Mouse (Mus musculus) hindbrain, embryonic 10.5 days (tissue): ENCODE results near the gene Abtb2. TPM values are rescaled to one million over a fixed set of nuclear protein-coding genes. Genes with fewer than 3 reads are reported as not detected.

Experiments used
- DNase-seq: peaks from one replicate; pipeline ENCODE4 v3.0.0-alpha.2; 2017; ENCODE audit warnings: low spot score
- H3K27ac ChIP-seq: fragments of 300-500 bp; sonication (generic); 2 replicates; pipeline ENCODE4 v1.5.1; 2016; ENCODE audit warnings: mild to moderate bottlenecking, moderate library complexity
- H3K27me3 ChIP-seq: fragments of 300-500 bp; sonication (generic); 2 replicates; pipeline ENCODE4 v1.6.1; 2016; ENCODE audit warnings: mild to moderate bottlenecking; ENCODE audit not compliant: poor library complexity, insufficient read depth, severe bottlenecking
- H3K36me3 ChIP-seq: fragments of 300-500 bp; sonication (generic); 2 replicates; pipeline ENCODE4 v1.6.1; 2016; ENCODE audit warnings: mild to moderate bottlenecking, moderate library complexity
- H3K4me1 ChIP-seq: fragments of 300-500 bp; sonication (generic); replicated peaks from 2 replicates; pipeline ENCODE4 v1.6.1; 2016; ENCODE audit warnings: mild to moderate bottlenecking
- H3K4me3 ChIP-seq: fragments of 300-500 bp; sonication (generic); 2 replicates; pipeline ENCODE4 v1.5.1; 2016; ENCODE audit warnings: mild to moderate bottlenecking, moderate library complexity
- H3K9me3 ChIP-seq: fragments of 300-500 bp; sonication (generic); 2 replicates; pipeline ENCODE4 v1.6.1; 2016; ENCODE audit warnings: mild to moderate bottlenecking, moderate library complexity
- WGBS: fragments of 180-500 bp; shearing (Covaris S2); methylation state at CpG from one replicate; pipeline ENCODE4 v1.1.7; 2016; 5-methylcytosine and 5-hydroxymethylcytosine counted together
- polyA plus RNA-seq: library from polyadenylated mRNA; unstranded; fragments of >200 nt; fragmentation: Nextera tagmentation; extraction: Ambion mirVana; gene quantifications from 2 replicates; pipeline ENCODE4 v1.2.1, GENCODE M21; 2016

Gene Abtb2
- polyA plus RNA-seq, 1 experiment from 2014 or later, result 21.3 TPM

DNA sequence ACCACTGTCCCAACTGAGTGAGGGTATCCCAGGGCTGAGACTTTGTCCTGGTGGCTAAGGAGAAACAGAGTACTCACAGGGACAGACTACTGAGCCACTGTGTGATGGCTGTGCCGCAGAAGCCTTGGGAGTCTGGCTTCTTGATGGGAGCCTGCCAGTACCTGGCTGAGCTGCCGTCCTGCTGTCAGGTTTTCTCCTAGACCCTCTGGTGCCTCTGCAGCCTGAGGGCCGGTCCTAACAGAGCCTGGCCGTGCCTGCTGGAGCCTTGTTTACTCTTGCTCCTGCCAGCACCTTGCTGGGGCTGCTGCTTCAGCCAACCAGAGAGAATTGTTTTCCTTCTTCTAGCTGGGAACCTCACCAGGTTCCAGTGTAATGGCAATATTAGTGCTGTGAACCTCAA is 148.3 kb downstream of the Abtb2 start:
- Histone ChIP-seq H3K36me3 (peaks cover 89% of the 10 kb centered on the region), H3K9me3 (no peaks in the 10 kb centered on the region), H3K27me3 (no peaks in the 10 kb centered on the region), H3K27ac (peak overlapping the region; percentile 45; the same call in 1 of the 2 replicates), H3K4me1 (no peaks in the 10 kb centered on the region), H3K4me3 (no peak overlapping the region)
- DNase-seq, result no peak
- 58% methylated on average over 4 of the region's 4 CpGs for WGBS

DNA sequence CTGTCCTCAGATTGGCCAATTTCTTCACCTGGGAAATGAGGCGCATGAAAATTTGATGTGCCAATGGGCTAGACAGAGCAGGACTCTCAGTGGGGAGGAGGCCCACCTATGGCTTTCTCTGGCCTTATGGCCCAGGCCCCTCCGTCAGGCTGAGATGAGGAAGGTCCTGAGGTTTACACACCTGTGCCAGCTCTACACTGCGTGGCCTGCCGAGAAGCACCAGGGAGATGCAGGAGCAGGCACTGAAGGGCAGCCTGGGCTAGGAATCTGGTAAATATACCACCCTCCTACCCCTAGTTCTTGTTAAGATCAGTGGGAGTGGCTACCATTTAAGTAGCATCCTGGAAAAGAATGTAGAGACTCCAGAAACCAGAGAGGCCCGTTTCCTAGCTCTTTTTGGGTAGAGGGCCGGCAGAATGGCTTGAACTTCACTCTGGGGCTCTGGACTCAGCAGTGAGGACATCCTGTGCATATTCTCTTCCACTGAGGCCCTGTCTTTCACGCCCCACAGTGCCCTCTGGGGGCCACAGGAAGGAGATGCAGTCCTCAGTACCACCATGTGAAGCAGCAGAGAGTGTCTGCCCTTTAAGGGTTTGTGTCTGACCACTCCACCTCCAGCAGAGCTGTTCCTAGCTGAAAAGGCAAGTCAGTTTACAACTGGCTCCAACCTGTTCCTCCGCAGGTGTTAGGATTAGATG is 152.6 kb downstream of the Abtb2 start:
- DNase-seq, result peak; percentile 79
- no peaks in the 10 kb centered on the region for H3K4me1 ChIP-seq
- no peaks in the 10 kb centered on the region for H3K9me3 ChIP-seq
- WGBS, result 67% methylated on average over 8 of the region's 8 CpGs
- no peak overlapping the region for H3K4me3 ChIP-seq
- no peaks in the 10 kb centered on the region for H3K27me3 ChIP-seq
- H3K27ac ChIP-seq, result no peak overlapping the region
- H3K36me3 ChIP-seq, result peaks cover 89% of the 10 kb centered on the region

DNA sequence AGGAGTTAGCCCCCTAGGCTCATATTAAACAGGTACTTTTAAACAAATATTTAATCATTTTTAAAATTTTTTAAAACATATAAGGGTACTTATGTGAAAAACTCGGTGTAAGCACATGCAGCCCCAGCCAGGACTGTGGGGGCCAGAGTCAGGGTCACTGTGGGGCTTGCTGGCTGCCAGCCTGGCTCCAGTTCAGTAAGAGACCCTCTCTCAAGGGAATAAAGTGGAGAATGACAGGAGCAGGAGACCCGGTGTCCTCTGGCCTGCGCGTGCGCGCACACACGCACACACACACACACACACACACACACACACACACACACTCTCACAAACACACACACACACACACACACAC is 153.2 kb downstream of the Abtb2 start:
- Histone ChIP-seq H3K9me3 (no peaks in the 10 kb centered on the region), H3K4me1 (no peaks in the 10 kb centered on the region), H3K36me3 (peaks cover 91% of the 10 kb centered on the region), H3K4me3 (no peak overlapping the region), H3K27me3 (no peaks in the 10 kb centered on the region), H3K27ac (no peak overlapping the region)
- WGBS, result 92% methylated on average over 7 of the region's 7 CpGs
- DNase-seq, result no peak

DNA sequence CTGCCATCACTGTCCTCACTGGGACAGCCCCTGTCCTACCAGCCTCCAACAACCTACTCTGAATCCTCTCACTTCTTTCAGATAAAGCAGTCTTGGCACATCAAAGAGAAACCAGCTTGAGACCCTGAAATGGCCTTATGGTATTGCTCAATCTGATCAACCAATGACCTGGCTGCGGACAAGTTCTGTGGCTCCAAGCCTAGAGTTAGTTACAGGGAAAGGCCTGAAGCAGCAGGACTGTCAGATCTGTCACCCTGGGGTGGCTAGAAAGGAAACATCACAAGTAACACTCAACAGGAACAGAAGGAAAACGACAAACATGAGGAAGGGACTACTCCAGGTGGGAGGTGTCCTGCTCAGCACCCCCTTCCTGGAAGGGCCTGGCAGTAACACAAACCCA is 158.4 kb downstream of the Abtb2 start:
- H3K27ac ChIP-seq, result no peak overlapping the region
- H3K36me3 ChIP-seq, result peaks cover 95% of the 10 kb centered on the region
- no peak overlapping the region for H3K4me3 ChIP-seq
- no peaks in the 10 kb centered on the region for H3K4me1 ChIP-seq
- H3K9me3 ChIP-seq, result no peaks in the 10 kb centered on the region
- no peak for DNase-seq
- no peaks in the 10 kb centered on the region for H3K27me3 ChIP-seq
- WGBS, result 84% methylated on average over 2 of the region's 2 CpGs

DNA sequence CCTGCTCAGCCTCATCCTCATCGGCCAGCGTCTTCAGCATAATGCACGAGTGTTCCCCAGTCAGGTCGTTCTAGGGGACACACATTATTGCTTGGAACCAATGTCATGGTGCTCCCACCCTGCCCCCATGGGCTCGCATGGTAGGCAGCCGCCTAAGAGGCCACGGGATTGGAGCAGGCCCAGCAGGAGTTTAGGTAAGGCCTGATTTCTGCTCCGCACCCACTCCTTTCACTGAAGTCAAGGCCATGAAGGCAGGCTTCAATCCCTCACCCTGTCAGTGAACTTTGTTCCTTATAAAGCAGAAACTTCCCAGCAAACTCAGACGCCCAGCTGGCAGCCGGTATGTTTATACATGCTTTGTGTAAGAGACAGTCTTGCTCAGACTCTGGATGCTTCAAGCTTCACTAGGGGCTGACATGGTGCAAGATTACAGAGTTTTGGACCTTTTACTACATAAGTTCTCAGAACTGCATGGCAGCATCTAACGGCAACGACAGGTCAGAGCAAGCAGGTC is 162.0 kb downstream of the Abtb2 start:
- H3K4me3 ChIP-seq, result no peak overlapping the region
- WGBS, result 89% methylated on average over 12 of the region's 12 CpGs
- no peaks in the 10 kb centered on the region for H3K4me1 ChIP-seq
- peaks cover 98% of the 10 kb centered on the region for H3K36me3 ChIP-seq
- H3K27me3 ChIP-seq, result no peaks in the 10 kb centered on the region
- no peaks in the 10 kb centered on the region for H3K9me3 ChIP-seq
- no peak overlapping the region for H3K27ac ChIP-seq
- no peak for DNase-seq

DNA sequence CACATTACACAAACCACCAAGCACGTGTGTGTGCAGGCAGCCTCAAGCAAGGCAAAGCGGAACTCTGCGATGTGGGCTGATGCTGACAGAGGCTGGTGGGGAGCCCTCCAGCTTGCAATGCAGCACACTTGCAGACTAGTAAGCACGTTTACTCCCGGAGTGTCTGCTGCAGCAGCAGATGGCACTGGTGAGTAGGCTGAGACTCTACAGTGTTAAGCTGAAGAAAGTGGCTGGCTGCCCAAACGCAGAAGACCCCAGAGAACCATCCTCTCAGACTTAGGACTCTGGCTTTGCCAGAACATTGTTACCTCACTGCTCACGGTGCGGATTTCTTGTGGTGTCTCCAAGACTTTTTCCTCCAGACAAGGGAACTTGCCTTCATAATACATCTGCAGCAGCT is 164.9 kb downstream of the Abtb2 start:
- Histone ChIP-seq H3K9me3 (no peaks in the 10 kb centered on the region), H3K27me3 (no peaks in the 10 kb centered on the region), H3K4me3 (no peak overlapping the region), H3K36me3 (peaks cover 98% of the 10 kb centered on the region), H3K27ac (no peak overlapping the region), H3K4me1 (no peaks in the 10 kb centered on the region)
- WGBS, result 90% methylated on average over 8 of the region's 8 CpGs
- no peak for DNase-seq

DNA sequence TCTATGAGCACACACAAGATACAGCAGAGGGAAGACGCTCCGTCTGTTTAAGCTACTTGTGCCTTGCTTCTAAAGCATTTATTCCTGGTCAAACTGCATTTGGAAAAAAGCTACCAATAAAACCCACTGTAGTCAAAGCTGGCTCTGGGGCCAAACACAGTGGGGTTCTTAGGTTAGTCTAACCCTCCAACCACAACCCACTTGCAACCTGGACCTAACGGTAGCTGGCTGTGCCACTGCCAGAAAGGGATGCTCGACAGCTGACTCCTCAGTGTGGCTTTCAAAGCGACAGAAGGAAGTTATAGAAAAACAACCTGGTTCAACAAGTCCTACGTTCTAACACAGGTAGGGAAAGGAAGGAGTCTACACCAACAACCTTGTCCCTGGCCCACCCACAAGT is 165.3 kb downstream of the Abtb2 start:
- H3K9me3 ChIP-seq, result no peaks in the 10 kb centered on the region
- no peak for DNase-seq
- no peak overlapping the region for H3K27ac ChIP-seq
- H3K27me3 ChIP-seq, result no peaks in the 10 kb centered on the region
- H3K4me3 ChIP-seq, result no peak overlapping the region
- H3K36me3 ChIP-seq, result peaks cover 98% of the 10 kb centered on the region
- WGBS, result 92% methylated on average over 6 of the region's 6 CpGs
- H3K4me1 ChIP-seq, result no peaks in the 10 kb centered on the region

DNA sequence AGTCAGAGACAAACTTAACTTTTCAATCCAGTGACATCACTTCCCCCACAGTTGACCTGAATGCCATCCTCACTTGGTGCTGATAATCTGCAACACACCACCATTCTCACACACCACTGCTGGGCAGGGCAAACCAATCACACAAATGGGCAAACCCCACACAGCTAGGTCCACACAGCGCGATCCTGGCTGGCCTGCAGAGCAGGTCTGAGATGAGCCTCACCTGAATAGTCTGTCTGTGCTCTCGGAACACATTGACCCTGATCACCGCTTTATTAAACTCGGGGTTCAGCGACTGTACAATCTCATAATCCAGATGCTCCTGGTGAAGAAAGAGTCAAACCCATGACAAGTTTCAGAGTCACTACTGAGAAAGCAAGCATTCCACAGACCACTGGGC is 176.7 kb downstream of the Abtb2 start:
- Histone ChIP-seq H3K9me3 (no peaks in the 10 kb centered on the region), H3K4me1 (no peaks in the 10 kb centered on the region), H3K27me3 (no peaks in the 10 kb centered on the region), H3K4me3 (no peak overlapping the region), H3K27ac (no peak overlapping the region), H3K36me3 (peaks cover 91% of the 10 kb centered on the region)
- no peak for DNase-seq
- WGBS, result 95% methylated on average over 6 of the region's 6 CpGs

DNA sequence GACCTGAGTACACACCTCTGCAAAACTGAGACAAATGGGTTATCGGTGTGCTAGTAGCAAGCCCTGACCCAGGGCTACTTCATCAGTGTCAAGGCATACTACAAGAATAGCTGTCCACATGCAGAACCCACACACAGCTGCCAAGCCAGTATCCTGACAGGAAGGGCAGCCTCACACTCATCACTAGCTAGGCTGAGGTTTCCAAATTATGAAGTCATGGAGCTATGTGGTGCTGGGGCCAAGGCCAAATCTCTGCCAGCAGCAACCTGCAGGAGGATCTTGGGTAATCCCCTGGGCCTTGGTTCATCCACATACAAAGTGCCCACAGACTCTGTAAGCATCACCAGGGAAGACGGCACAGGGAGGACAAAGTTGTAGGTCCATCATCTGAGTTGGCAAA is 177.4 kb downstream of the Abtb2 start:
- Histone ChIP-seq H3K9me3 (no peaks in the 10 kb centered on the region), H3K27me3 (no peaks in the 10 kb centered on the region), H3K27ac (0 out of 2 replicates have a peak overlapping the region, but pooled peaks have one; percentile 9), H3K4me3 (no peak overlapping the region), H3K36me3 (peaks cover 97% of the 10 kb centered on the region), H3K4me1 (no peaks in the 10 kb centered on the region)
- DNase-seq, result no peak
- WGBS, result 94% methylated on average over 2 of the region's 2 CpGs

DNA sequence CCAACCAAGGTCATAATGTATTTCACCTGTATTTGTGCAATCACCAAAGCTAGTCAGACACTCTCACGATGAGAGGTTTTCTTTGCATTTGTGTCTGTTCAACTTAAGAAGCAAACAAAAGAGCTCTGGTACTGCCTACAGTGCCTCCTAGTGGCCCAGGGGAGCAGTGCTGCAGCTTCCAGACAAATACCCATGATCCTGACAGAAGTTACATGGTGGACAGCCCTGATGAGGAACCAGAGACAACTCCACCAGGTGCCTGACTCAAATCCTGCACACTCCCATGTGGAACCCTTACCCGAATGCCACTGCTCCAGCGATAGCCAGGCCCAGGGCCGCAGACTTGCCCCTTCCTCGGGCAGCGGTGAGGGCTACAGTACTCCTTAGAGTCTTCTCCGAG is 177.9 kb downstream of the Abtb2 start:
- peak; percentile 75 for DNase-seq
- Histone ChIP-seq H3K36me3 (peaks cover 97% of the 10 kb centered on the region), H3K27ac (no peak overlapping the region), H3K4me1 (no peaks in the 10 kb centered on the region), H3K9me3 (no peaks in the 10 kb centered on the region), H3K4me3 (no peak overlapping the region), H3K27me3 (no peaks in the 10 kb centered on the region)
- 85% methylated on average over 7 of the region's 7 CpGs for WGBS

DNA sequence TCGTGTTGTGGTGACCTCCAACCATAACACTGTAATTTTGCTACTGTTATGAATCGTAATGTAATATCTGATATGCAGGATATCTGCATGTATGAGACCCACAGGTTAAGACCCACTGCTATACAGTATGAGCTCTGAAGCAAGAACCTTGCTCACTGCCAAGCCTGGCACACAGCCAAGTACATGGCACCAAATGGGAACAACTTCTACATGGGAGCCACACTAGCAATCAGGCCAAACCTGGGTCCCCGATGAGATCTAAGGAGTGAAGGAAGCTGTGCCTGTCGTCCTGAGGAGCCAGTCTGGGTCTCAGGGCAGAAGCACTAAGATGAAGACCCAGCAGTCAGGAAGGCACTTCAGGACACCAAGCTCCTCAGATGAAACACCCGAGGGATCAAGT is 179.4 kb downstream of the Abtb2 start:
- H3K9me3 ChIP-seq, result no peaks in the 10 kb centered on the region
- no peaks in the 10 kb centered on the region for H3K27me3 ChIP-seq
- no peak overlapping the region for H3K27ac ChIP-seq
- no peaks in the 10 kb centered on the region for H3K4me1 ChIP-seq
- DNase-seq, result no peak
- WGBS, result 89% methylated on average over 5 of the region's 5 CpGs
- peaks cover 98% of the 10 kb centered on the region for H3K36me3 ChIP-seq
- H3K4me3 ChIP-seq, result no peak overlapping the region

DNA sequence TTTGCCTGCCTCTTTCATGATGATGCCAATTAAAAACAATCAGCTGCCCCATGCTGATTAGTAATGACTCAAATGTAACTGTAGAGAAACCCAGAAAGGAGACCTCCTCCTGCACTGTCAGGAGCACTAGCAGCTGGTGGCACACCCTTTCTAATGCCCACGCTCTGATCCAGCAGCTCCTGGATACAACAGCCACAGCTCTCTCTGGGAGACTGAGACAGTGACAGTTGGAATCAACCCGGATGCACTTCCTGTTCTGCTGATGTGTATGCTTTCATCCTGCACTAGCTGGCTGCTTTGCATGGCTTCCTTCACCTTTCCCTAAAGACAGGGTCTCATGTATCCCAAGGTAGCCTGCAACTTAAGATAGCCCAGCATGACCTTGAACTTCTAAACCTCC is 180.0 kb downstream of the Abtb2 start:
- no peak for DNase-seq
- 89% methylated on average over 2 of the region's 2 CpGs for WGBS
- no peaks in the 10 kb centered on the region for H3K9me3 ChIP-seq
- H3K4me3 ChIP-seq, result no peak overlapping the region
- no peaks in the 10 kb centered on the region for H3K27me3 ChIP-seq
- no peak overlapping the region for H3K27ac ChIP-seq
- H3K4me1 ChIP-seq, result no peaks in the 10 kb centered on the region
- peaks cover 98% of the 10 kb centered on the region for H3K36me3 ChIP-seq

DNA sequence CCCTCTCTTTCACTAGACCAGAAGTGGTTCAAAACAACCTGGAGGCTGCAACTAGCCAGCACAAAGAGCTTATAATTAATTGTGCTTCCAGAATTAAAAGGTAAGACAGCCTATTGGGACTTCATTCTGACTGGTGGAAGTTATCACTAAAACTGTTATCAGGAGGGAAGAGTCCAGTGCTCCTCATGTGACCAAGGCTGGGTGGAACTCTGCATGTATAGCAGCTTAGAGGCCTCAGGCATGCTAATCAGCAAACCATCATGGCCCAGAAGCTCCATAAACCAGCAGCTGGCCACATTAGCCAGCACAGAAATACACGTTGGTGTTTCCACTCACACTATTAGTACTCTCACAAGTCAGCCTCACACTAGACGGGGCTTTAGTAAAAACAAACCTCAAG is 180.7 kb downstream of the Abtb2 start:
- Histone ChIP-seq H3K4me1 (no peaks in the 10 kb centered on the region), H3K9me3 (no peaks in the 10 kb centered on the region), H3K27me3 (no peaks in the 10 kb centered on the region), H3K36me3 (peaks cover 98% of the 10 kb centered on the region), H3K4me3 (no peak overlapping the region), H3K27ac (no peak overlapping the region)
- WGBS, result 87% methylated on average over 2 of the region's 2 CpGs
- DNase-seq, result no peak

DNA sequence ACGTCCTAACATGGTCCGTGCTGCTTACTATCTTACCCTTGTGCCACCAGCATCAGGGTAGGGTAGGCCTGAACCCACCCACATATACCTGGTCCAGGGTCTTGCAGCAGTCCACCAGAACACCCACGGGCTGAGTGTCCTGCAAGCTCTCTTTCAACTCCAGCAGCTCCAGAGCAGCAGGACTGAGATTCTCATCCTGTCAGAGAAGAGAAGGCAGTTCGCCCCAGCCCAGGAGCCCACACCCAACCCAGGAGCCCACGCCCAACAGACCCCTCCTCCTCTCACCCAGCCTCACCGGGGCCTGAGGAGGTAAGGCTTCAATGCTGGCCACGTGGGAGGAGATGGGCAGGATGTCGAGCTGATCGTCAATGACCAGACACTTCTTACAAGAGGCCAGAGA is 181.8 kb downstream of the Abtb2 start:
- Histone ChIP-seq H3K4me1 (no peaks in the 10 kb centered on the region), H3K27me3 (no peaks in the 10 kb centered on the region), H3K36me3 (peaks cover 97% of the 10 kb centered on the region), H3K9me3 (no peaks in the 10 kb centered on the region), H3K4me3 (no peak overlapping the region), H3K27ac (no peak overlapping the region)
- WGBS, result 91% methylated on average over 9 of the region's 9 CpGs
- DNase-seq, result no peak
